Mouse (Mus musculus) megakaryocyte, embryonic 14.5 days (primary cell): ENCODE measurements around the gene Rnf224.

Experiments used
- FLI1 ChIP-seq: IDR thresholded peaks from 2 replicates; pipeline ENCODE4 v1.6.1; 2012; ENCODE audit warnings: low read length, inconsistent platforms, mixed read lengths
- GATA1 ChIP-seq: IDR thresholded peaks from 3 replicates; pipeline ENCODE4 v1.6.1; 2012; ENCODE audit warnings: mixed read lengths, low read length, inconsistent platforms, borderline replicate concordance

DNA sequence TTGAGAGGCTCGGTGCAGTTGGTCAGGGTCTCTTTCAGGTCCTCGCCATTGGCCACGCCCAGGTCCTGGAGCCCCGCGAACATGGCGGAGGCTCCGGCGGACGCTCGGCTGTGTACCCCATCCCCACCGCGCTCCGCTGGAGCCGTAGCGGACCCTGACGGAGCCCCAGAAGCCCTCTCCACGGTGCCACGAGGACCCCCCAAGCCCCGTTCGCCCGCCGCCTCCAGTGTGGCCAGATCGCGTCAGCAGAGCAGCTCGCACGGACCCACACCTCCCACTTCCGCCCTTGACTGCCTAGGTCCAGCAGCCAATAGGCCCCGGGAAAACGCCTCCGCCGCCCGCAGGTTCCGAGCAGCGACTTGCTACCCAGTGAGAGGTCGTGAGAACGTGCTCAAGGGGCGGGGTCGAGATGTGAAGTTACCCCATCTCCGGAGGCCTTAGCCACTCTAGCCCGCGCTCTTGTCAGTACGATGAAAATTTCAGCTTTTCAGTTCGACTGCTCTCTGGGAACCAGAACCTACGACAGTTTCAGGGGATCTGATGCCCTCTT is 25.4 kb downstream of the Rnf224 start, which contains the start of gene Nelfb:
- no peak for TF ChIP-seq GATA1
- TF ChIP-seq FLI1, result no peak
